Mouse (Mus musculus): ENCODE results near the gene Lsm7. TPM values are rescaled to one million over a fixed set of nuclear protein-coding genes. Genes with fewer than 3 reads are reported as not detected.

Lsm7 gene
- polyA plus RNA-seq, 1 experiment, result 135 TPM

- TF ChIP-seq POLR2A (IDR thresholded peaks at IDR 0.05; ENCODE audit: insufficient read depth, low read length) (no peak), CTCF (IDR thresholded peaks at IDR 0.05; ENCODE audit: low read depth, low read length) (no peak), EP300 (IDR thresholded peaks at IDR 0.05; ENCODE audit: insufficient read depth, low read depth, low read length) (no peak)
- Histone ChIP-seq H3K27ac (ENCODE audit: insufficient read depth, low read length) (no peak overlapping the region), H3K27me3 (ENCODE audit: control insufficient read depth, insufficient read depth, low read length, poor library complexity, severe bottlenecking) (no peaks in the 10 kb centered on the region), H3K9ac (ENCODE audit: low read depth, poor library complexity, severe bottlenecking) (peak overlapping the region; percentile 63), H3K36me3 (ENCODE audit: control insufficient read depth, insufficient read depth, low read length, poor library complexity, severe bottlenecking) (no peaks in the 10 kb centered on the region), H3K4me1 (ENCODE audit: control insufficient read depth, insufficient read depth, low read length) (peaks cover 3% of the 10 kb centered on the region), H3K4me3 (ENCODE audit: low read depth, low read length) (peak overlapping the region; percentile 52), H3K9me3 (replicated peaks; ENCODE audit: control insufficient read depth, insufficient read depth, low read length, poor library complexity, severe bottlenecking) (no peaks in the 10 kb centered on the region)
Measured at GRCm38 (mm10) chr10:80843087-80843930, 11.7 kb downstream of the Lsm7 start.

- Histone ChIP-seq H3K36me3 (ENCODE audit: control insufficient read depth, insufficient read depth, low read length, poor library complexity, severe bottlenecking) (no peaks in the 10 kb centered on the region), H3K4me3 (ENCODE audit: low read depth, low read length) (no peak overlapping the region), H3K9ac (ENCODE audit: low read depth, poor library complexity, severe bottlenecking) (no peak overlapping the region), H3K9me3 (replicated peaks; ENCODE audit: control insufficient read depth, insufficient read depth, low read length, poor library complexity, severe bottlenecking) (no peaks in the 10 kb centered on the region), H3K27ac (ENCODE audit: insufficient read depth, low read length) (no peak overlapping the region), H3K27me3 (ENCODE audit: control insufficient read depth, insufficient read depth, low read length, poor library complexity, severe bottlenecking) (no peaks in the 10 kb centered on the region), H3K4me1 (ENCODE audit: control insufficient read depth, insufficient read depth, low read length) (no peaks in the 10 kb centered on the region)
- TF ChIP-seq EP300 (IDR thresholded peaks at IDR 0.05; ENCODE audit: insufficient read depth, low read depth, low read length) (no peak), POLR2A (IDR thresholded peaks at IDR 0.05; ENCODE audit: insufficient read depth, low read length) (no peak), CTCF (IDR thresholded peaks at IDR 0.05; ENCODE audit: low read depth, low read length) (no peak)
Measured at GRCm38 (mm10) chr10:80842334-80842733, 12.7 kb downstream of the Lsm7 start.

- Histone ChIP-seq H3K9ac (ENCODE audit: low read depth, poor library complexity, severe bottlenecking) (no peak overlapping the region), H3K27ac (ENCODE audit: insufficient read depth, low read length) (no peak overlapping the region), H3K36me3 (ENCODE audit: control insufficient read depth, insufficient read depth, low read length, poor library complexity, severe bottlenecking) (no peaks in the 10 kb centered on the region), H3K9me3 (replicated peaks; ENCODE audit: control insufficient read depth, insufficient read depth, low read length, poor library complexity, severe bottlenecking) (no peaks in the 10 kb centered on the region), H3K4me1 (ENCODE audit: control insufficient read depth, insufficient read depth, low read length) (no peaks in the 10 kb centered on the region), H3K27me3 (ENCODE audit: control insufficient read depth, insufficient read depth, low read length, poor library complexity, severe bottlenecking) (no peaks in the 10 kb centered on the region), H3K4me3 (ENCODE audit: low read depth, low read length) (no peak overlapping the region)
- no peak for TF ChIP-seq EP300 (IDR thresholded peaks at IDR 0.05; ENCODE audit: insufficient read depth, low read depth, low read length)
- TF ChIP-seq POLR2A (IDR thresholded peaks at IDR 0.05; ENCODE audit: insufficient read depth, low read length), result no peak
- TF ChIP-seq CTCF (IDR thresholded peaks at IDR 0.05; ENCODE audit: low read depth, low read length), result no peak
Measured at GRCm38 (mm10) chr10:80841685-80842084, 13.3 kb downstream of the Lsm7 start.

- Histone ChIP-seq H3K27me3 (ENCODE audit: control insufficient read depth, insufficient read depth, low read length, poor library complexity, severe bottlenecking) (0 out of 2 replicates have a peak, but pooled peaks cover 1% of the 10 kb centered on the region), H3K27ac (ENCODE audit: insufficient read depth, low read length) (no peak overlapping the region), H3K4me1 (ENCODE audit: control insufficient read depth, insufficient read depth, low read length) (no peaks in the 10 kb centered on the region), H3K36me3 (ENCODE audit: control insufficient read depth, insufficient read depth, low read length, poor library complexity, severe bottlenecking) (no peaks in the 10 kb centered on the region), H3K9me3 (replicated peaks; ENCODE audit: control insufficient read depth, insufficient read depth, low read length, poor library complexity, severe bottlenecking) (no peaks in the 10 kb centered on the region), H3K9ac (ENCODE audit: low read depth, poor library complexity, severe bottlenecking) (no peak overlapping the region), H3K4me3 (ENCODE audit: low read depth, low read length) (no peak overlapping the region)
- no peak for TF ChIP-seq EP300 (IDR thresholded peaks at IDR 0.05; ENCODE audit: insufficient read depth, low read depth, low read length)
- TF ChIP-seq CTCF (IDR thresholded peaks at IDR 0.05; ENCODE audit: low read depth, low read length), result no peak
- TF ChIP-seq POLR2A (IDR thresholded peaks at IDR 0.05; ENCODE audit: insufficient read depth, low read length), result no peak
Measured at GRCm38 (mm10) chr10:80839848-80840247, 15.2 kb downstream of the Lsm7 start.

GRCm38 (mm10) chr10:80838346-80838912 lies 16.6 kb downstream of the Lsm7 start:
- no peaks in the 10 kb centered on the region for H3K36me3 ChIP-seq (ENCODE audit: control insufficient read depth, insufficient read depth, low read length, poor library complexity, severe bottlenecking)
- H3K9ac ChIP-seq (ENCODE audit: low read depth, poor library complexity, severe bottlenecking), result no peak overlapping the region
- 0 out of 2 replicates have a peak, but pooled peaks cover 1% of the 10 kb centered on the region for H3K27me3 ChIP-seq (ENCODE audit: control insufficient read depth, insufficient read depth, low read length, poor library complexity, severe bottlenecking)
- no peak overlapping the region for H3K4me3 ChIP-seq (ENCODE audit: low read depth, low read length)
- no peak overlapping the region for H3K27ac ChIP-seq (ENCODE audit: insufficient read depth, low read length)
- TF ChIP-seq POLR2A (IDR thresholded peaks at IDR 0.05; ENCODE audit: insufficient read depth, low read length) (no peak), CTCF (IDR thresholded peaks at IDR 0.05; ENCODE audit: low read depth, low read length) (no peak), EP300 (IDR thresholded peaks at IDR 0.05; ENCODE audit: insufficient read depth, low read depth, low read length) (no peak)
- H3K4me1 ChIP-seq (ENCODE audit: control insufficient read depth, insufficient read depth, low read length), result no peaks in the 10 kb centered on the region
- no peaks in the 10 kb centered on the region for H3K9me3 ChIP-seq (replicated peaks; ENCODE audit: control insufficient read depth, insufficient read depth, low read length, poor library complexity, severe bottlenecking)

GRCm38 (mm10) chr10:80837827-80838226 lies 17.2 kb downstream of the Lsm7 start:
- Histone ChIP-seq H3K9me3 (replicated peaks; ENCODE audit: control insufficient read depth, insufficient read depth, low read length, poor library complexity, severe bottlenecking) (no peaks in the 10 kb centered on the region), H3K27ac (ENCODE audit: insufficient read depth, low read length) (no peak overlapping the region), H3K27me3 (ENCODE audit: control insufficient read depth, insufficient read depth, low read length, poor library complexity, severe bottlenecking) (0 out of 2 replicates have a peak, but pooled peaks cover 1% of the 10 kb centered on the region), H3K4me1 (ENCODE audit: control insufficient read depth, insufficient read depth, low read length) (no peaks in the 10 kb centered on the region), H3K4me3 (ENCODE audit: low read depth, low read length) (no peak overlapping the region), H3K9ac (ENCODE audit: low read depth, poor library complexity, severe bottlenecking) (no peak overlapping the region), H3K36me3 (ENCODE audit: control insufficient read depth, insufficient read depth, low read length, poor library complexity, severe bottlenecking) (no peaks in the 10 kb centered on the region)
- TF ChIP-seq CTCF (IDR thresholded peaks at IDR 0.05; ENCODE audit: low read depth, low read length), result no peak
- no peak for TF ChIP-seq EP300 (IDR thresholded peaks at IDR 0.05; ENCODE audit: insufficient read depth, low read depth, low read length)
- TF ChIP-seq POLR2A (IDR thresholded peaks at IDR 0.05; ENCODE audit: insufficient read depth, low read length), result no peak

Measured in ES-Bruce4 (cell line).